Mouse (Mus musculus): Measurements from ENCODE around the gene Mnd1.

Gene Mnd1

GRCm38 (mm10) chr3:84157559-84158350 is 2.2 kb upstream of the Mnd1 start:
- DNase-seq (ENCODE audit: low spot score): no peak

DNA sequence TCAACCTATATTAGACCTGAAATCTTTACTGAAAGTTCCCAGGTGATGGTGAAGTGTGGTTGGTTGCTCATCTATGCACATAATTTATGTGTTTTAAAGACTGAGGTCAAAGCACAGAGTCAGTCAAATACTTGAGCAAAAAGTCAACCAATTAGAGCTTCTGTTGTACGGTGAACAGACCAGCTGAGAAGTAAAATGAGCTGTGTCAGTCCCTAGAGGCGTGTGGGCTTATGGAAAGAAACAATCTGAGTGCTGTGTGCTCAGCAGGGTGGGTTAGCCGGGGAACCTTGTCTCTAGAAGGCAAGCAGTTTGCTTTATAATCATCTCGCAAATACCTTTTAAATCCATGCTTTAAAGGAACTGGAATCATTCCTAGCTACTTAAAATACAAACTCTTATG is 1.4 kb upstream of the Mnd1 start:
- DNase-seq (ENCODE audit: low spot score): no peak

DNA sequence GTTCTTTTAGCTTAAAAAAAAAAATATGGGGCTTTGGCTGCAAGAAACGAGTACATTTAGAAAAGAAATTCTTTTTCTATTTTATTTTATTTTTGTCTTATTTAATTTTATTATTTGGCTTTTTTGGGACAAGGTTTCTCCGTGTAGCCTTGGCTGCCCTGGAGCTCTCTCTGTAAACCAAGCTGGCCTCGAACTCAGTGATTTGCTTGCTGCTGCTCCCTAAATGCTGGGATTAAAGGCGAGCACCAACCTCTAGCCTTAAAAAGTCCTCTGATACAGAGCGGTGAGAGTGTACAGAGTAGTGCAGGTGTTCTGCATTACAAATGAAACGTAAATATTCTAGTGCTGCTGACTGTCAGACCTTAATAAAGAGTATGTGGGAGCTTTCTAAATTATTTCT is 519 bp upstream of the Mnd1 start:
- DNase-seq (ENCODE audit: low spot score): no peak

GRCm38 (mm10) chr3:84155146-84155545 is 440 bp downstream of the Mnd1 start:
- DNase-seq (ENCODE audit: low spot score): no peak

GRCm38 (mm10) chr3:84154721-84155141 is 855 bp downstream of the Mnd1 start:
- DNase-seq (ENCODE audit: low spot score): no peak

GRCm38 (mm10) chr3:84149831-84150230 is 5.8 kb downstream of the Mnd1 start:
- no peak for DNase-seq (ENCODE audit: low spot score)

- DNase-seq (ENCODE audit: low spot score): peak; percentile 15
Observed at GRCm38 (mm10) chr3:84140947-84141346, 14.6 kb downstream of the Mnd1 start.

- no peak for DNase-seq (ENCODE audit: low spot score)
Observed at GRCm38 (mm10) chr3:84136509-84136908, 19.1 kb downstream of the Mnd1 start.

DNA sequence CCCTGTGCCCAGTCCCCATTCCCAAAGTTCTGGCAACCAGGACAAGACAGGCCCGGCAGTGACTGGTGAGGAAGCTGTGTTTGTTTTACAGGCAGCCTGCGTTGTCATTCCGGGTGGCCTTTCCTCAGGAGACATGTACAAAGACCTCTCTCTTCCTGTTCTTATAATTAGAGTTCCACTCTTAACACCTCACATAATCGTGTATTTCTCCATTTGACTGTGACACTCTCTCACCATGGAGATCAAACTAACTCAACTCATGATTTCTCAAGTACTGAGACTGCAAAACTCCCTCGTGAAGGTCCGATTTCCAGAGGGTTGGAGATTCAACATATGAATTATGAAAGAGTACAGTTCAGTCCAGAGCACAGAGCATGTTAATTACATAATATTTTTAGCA is 19.7 kb downstream of the Mnd1 start:
- DNase-seq (ENCODE audit: low spot score): no peak

DNA sequence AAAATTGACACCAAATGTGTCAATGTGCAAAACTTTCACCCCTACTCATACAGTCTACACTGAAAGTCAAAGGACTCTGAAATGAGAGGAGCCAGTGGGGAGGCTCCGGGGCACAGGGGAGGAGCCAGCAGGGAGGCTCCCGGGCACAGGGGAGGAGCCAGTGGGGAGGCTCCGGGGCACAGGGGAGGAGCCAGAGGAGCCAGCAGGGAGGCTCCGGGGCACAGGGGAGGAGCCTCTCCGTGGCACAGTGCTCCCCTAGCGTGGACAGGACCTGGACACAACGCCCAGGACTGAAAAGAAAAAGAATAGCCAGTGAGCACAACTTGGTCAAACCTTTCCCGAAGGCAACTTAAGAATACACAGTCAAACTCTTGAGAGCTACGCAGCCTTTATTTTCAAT is 20.2 kb downstream of the Mnd1 start:
- DNase-seq (ENCODE audit: low spot score): peak; percentile 24

- DNase-seq (ENCODE audit: low spot score): no peak
Observed at GRCm38 (mm10) chr3:84131369-84131768, 24.2 kb downstream of the Mnd1 start.

DNA sequence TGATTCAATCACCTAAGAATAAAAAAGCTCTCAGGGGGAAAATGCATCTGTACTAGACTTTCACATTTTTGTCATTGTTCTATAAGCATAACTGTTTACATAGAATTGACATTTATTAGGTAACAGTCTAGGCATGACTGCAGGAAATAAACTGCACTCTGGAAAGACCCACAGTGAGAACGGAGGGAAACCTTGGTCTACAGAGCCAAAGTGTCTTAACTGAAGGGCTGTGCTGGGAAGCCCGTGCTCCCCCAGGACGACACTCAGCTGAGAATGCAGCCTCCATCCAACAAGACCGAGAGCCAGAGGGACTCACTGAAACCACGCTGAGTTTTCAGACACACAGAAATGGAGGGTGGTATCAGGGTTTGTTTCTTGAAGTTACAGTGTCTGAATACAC is 24.8 kb downstream of the Mnd1 start:
- no peak for DNase-seq (ENCODE audit: low spot score)

DNA sequence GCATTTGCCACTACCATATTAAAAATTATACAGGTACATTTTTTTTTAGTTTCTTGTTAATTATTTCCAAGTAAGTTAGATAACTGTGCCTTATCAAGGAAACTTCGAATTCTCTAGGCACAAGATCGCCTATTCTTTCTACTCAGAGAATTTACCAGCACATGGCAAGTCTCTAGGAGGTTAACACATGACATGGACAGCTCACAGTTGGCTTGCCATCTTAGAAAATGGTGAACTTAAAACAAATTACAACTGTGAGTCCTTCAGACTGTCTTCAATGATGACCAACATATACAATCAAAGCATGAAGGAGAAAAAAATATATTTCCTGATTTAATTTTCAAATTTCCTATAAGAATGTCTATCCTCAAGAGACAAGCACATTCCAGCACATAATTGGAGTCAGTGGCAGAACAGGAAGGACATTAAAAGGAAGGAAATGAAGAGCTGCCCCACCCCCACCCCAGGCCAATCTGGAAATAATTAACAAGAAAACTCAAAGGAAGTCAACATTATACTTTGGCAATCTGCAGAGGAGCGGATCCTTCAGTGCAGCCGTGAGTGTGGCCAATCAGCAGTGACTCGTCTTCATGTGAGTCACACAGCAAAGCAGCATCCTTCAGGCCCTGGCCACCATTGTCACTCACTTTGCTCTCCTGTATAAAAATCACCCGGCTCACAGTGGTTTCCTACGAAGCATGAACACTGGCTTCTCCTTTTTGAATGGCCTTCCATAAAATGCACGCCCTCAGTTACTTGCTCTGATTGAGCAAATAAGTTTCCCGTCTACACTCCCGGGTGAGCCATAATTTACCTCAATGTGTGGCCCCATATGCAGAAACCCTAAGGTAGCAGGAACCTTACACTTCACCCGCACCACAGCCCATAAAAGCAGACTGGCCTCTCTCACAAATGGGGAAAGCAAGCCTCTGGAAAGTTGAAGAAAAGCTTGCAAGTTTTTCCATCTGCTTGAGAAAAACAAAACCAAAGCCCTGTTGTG is 26.4 kb downstream of the Mnd1 start:
- peak; percentile 59 for DNase-seq (ENCODE audit: low spot score)

DNA sequence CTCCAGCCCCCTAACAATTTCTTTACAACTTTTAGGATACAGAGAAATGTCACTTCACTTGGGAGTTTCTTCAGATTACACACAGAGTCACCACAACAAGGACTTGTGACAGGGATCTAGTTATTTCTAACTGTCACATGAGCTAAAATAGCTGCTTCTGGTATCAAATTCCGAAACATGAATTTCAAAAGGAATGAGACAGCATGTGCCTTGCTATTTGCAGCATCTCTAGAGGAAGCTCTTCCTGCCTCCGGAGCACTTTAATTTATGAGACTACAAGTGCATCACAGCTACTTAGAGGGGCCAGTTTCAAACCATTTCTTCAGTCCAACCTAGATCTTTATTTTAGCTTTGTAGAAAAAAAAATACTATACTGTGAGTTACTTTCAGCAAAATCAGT is 28.2 kb downstream of the Mnd1 start:
- DNase-seq (ENCODE audit: low spot score): no peak

GRCm38 (mm10) chr3:84126721-84127120 is 28.9 kb downstream of the Mnd1 start:
- no peak for DNase-seq (ENCODE audit: low spot score)

- no peak for DNase-seq (ENCODE audit: low spot score)
Observed at GRCm38 (mm10) chr3:84125704-84126289, 29.8 kb downstream of the Mnd1 start.

DNA sequence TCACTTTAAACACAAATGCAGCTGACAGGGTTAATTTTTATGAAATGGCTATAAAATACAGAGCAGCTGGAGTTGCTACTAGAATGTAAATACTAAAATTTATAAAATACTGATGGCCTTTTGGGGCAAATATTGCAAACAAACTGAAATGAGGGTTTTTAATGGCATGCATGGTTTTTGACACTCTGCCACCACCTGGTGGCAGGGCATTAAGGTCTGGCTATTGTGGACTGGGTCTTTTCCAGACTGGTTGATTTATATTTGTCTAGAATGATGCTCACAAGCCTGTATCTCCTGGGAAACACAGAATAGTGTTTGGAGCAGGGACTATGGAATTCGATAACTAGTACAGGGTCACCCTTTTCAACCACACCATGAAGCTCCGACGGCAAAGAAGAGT is 32.1 kb downstream of the Mnd1 start:
- no peak for DNase-seq (ENCODE audit: low spot score)

DNA sequence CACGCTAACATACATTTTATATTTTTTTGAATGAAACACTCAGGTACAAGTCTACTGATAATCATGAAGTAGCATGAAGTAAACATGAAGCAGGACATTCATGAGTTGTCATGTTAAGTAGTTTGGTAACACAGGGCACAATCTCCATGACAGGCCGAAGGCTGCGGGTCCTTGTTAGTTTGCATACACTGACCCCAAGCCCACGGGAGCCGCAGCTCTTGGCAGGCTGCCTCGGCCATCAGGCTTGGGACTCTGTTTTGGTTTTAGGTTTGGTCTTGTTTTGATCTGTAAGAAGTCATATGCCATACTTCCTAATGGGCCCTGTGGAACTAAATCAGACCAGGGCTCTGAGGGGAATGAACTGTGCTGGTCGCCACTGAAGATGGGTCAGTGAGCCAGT is 36.9 kb downstream of the Mnd1 start:
- DNase-seq (ENCODE audit: low spot score): no peak

GRCm38 (mm10) chr3:84118178-84118577 is 37.4 kb downstream of the Mnd1 start:
- DNase-seq (ENCODE audit: low spot score): no peak

- no peak for DNase-seq (ENCODE audit: low spot score)
Observed at GRCm38 (mm10) chr3:84108614-84109013, 47.0 kb downstream of the Mnd1 start.

DNA sequence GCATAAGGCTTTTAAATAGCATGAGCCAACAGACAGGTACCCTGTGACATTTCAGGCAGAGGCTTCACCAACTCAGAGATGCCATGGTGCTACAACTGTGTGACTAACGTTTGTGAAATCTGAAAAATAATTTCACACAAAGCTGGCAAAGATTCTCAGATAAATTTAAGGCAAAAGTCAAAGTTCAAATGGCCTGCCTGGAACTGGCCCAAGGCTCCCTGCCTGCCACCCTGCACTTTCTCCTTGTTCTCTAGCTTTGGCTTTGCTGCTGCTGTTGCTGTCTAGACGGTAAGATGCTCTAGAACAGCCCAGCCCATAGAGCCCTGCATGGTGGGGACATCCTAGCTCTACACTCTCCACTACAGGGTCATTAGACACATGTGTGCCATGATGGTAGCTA is 49.5 kb downstream of the Mnd1 start:
- DNase-seq (ENCODE audit: low spot score): no peak

- DNase-seq (ENCODE audit: low spot score): no peak
Observed at GRCm38 (mm10) chr3:84103536-84103935, 52.0 kb downstream of the Mnd1 start.

DNA sequence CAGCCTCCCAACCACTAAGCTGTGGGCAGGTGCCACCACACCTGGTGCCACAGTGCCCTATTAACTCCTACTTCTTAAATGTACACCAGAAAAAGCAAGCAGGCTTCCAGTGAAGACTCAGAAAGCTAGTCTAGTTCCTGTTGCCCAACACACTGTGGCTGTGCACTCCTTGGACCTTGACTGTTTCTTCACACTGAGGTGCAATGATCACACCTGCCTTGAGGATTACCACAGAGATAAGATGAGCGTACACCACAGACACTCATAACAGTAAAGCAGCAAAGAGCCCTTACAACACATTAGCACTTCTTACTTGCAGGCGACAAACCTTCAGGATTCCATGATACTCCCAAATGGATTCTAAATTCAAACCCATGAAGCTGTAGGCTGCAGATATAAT is 62.7 kb downstream of the Mnd1 start:
- peak; percentile 56 for DNase-seq (ENCODE audit: low spot score)

Measured in yolk sac, embryonic 10.5 days (tissue).